Mouse (Mus musculus) kidney, postnatal 4 days (tissue): ENCODE measurements around the gene Tomm34.

ENCODE experiments used
- DNase-seq, 2 experiments: peaks; one replicate each; pipeline ENCODE4 v3.0.0; 2021; ENCODE audit warnings: mixed read lengths in 2 of 2

Tomm34 gene

DNA sequence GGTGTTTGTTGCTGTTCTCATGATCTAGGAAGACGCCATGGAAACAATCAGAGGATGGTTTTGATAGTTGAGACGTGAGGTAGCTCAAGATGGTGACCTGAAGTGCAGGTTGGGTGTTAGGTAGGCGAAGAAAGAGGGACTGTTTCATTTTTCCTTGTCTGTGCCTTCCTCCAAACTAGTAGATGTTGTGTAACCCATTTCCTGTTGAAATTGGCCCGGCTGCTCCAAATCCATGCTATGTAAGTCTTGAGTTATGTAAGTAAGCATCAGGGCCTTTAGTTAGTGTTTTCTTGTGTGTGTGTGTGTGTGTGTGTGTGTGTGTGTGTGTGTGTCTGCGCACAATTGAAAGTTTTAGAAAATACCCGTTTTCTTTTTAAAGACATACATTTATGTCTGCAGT lies 61.7 kb downstream of the Tomm34 start:
- DNase-seq = peak in 1 of 2 experiments; percentile 18

DNA sequence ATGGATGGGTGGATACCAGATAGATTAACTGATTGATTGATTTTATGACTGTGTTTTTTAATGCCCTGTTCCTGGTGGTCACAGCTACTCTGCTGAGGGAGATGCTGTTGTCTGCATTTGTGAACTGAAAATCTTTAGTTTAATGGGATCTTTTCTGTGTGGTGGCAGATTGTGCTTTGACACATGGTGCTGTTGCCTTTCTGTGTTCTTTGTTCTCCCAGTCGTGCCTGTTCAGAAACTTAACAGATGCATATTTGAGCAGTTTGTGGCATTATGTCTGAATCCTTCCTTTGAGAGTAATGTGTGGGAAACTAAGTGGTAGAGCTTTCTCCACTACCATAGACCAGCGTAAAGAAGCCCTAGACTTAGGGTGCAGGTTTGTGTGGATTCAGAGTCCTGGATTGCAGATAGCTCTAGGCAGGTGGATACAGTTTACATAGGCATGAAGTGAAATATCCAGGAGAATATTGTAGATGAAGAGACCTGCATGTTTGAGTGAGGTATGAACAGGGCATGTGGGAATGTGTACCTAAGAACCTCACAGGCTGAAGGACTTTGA lies 62.9 kb downstream of the Tomm34 start:
- no peak for DNase-seq

DNA sequence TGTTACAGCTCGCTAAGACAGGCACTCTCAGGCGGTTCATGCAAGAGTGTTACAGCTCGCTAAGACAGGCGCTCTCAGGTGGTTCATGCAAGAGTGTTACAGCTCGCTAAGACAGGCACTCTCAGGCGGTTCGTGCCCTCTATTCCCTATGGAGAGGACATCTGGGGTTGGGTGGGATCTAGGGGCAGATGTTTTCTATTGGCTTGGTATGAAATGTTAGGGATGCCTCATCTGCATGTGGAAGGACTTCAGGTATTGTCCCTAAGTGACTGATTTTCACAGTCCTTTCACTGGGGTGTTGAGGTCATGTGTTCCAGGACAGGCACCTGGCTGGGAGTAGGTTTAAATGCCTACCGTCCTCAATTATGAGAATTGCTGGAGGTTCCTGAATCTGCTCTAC lies 63.4 kb downstream of the Tomm34 start:
- no peak for DNase-seq

- DNase-seq = peak; percentile 32 to 60
These were observed 64.0 kb downstream of the Tomm34 start for GRCm38 (mm10) chr2:164006932-164007331.

DNA sequence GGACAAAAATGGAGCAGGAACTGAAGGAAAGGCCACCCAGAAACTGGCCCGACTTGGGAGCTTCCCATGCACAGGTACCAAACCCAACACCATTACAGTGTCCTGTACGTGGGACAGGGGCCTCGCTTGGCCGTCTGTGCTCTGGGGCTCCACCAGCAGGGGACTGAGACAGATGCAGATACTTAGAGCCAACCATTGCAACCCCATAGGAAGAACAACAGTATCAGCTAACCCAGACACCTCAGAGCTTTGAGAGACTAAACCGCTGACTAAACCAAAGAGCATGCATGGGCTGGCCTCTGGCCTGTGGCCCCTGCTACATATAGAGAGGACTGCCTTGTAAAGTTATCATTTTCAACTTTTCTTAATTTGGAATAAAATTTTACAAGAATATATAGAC lies 66.5 kb downstream of the Tomm34 start:
- no peak for DNase-seq
